Mouse (Mus musculus): ENCODE measurements around the gene Ctxn1.

Ctxn1 gene

DNA sequence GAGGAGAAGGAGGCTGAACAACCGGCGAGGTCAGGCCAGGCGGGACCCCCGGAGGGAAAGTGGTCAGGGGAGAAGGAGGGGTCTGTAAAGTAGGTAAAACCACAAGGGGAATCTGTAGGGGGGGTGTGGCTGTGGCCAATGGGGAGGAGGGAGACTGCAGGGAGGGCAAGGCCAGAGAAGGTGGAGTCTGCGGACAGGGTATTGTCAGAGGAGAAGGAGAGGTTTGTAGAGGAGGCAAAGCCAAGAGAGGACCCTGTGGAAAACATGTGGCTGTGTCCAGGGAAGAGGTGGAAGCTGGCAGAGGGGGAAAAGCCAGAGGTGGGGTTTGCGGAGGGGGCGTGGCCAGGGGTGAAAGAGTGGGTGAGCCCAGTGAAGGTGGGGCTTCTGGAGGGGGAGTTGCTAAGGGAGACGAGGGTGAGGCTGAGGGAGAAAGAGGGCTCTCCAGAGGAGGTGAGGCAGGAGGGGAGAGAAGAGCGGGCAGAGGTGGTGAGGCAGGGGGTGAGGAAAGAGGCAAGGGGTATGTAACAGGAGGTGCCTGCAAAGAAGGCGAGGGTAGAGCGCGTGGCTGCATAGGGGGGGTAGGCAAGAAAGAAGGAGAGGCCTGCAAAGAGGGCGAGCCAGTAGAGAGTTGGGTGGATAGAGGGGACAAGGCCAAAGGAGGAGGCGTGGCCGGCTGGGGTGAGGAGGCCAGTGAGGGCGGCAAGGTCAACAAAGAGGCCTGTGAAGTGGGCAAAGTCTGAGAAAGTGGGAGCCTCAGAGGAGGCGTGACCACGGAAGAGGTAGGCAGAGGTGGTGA is 45.7 kb downstream of the Ctxn1 start:
- peak; percentile 46 to 69 for DNase-seq

GRCm38 (mm10) chr8:4212809-4213209 is 46.3 kb downstream of the Ctxn1 start:
- DNase-seq: peak in 1 of 2 experiments; percentile 36

GRCm38 (mm10) chr8:4211097-4211496 is 48.0 kb downstream of the Ctxn1 start:
- DNase-seq: no peak

Measured in kidney, postnatal 25 days (tissue).